Mouse (Mus musculus) MEL (cell line): ENCODE data around the gene Grip1. TPM values are rescaled to one million over a fixed set of nuclear protein-coding genes. Genes with fewer than 3 reads are reported as not detected.

ENCODE experiments used
- DNase-seq: peaks from one replicate; pipeline ENCODE4 v3.0.0; 2011; ENCODE audit warnings: low read depth, low spot score
- H3K27ac ChIP-seq: 2 replicates; pipeline ENCODE4 v1.5.1; 2012; ENCODE audit warnings: low read depth, mild to moderate bottlenecking, control low read depth, low read length, moderate library complexity; ENCODE audit not compliant: control insufficient read depth
- H3K27me3 ChIP-seq, 2 experiments: fragments of 150-350 bp in 1 of 2; sonication (generic) in 1 of 2; 2 replicates each; pipeline ENCODE4 v1.6.1; 2012; ENCODE audit warnings: low read length in 2 of 2, mild to moderate bottlenecking in 2 of 2, improper control_type of control experiment in 1 of 2, moderate library complexity in 1 of 2; ENCODE audit not compliant: insufficient read depth in 2 of 2, control insufficient read depth in 1 of 2
- H3K36me3 ChIP-seq, 2 experiments: 2 replicates each; pipeline ENCODE4 v1.6.1; 2012 to 2014; ENCODE audit warnings: low read length in 2 of 2, improper control_type of control experiment in 1 of 2, inconsistent platforms in 1 of 2, mild to moderate bottlenecking in 1 of 2; ENCODE audit not compliant: insufficient read depth in 2 of 2, control insufficient read depth in 1 of 2
- H3K4me1 ChIP-seq, 2 experiments: fragments of 150-350 bp in 1 of 2; sonication (generic) in 1 of 2; 2 replicates each; pipeline ENCODE4 v1.6.1; 2012; ENCODE audit warnings: low read length in 2 of 2, improper control_type of control experiment in 1 of 2, mild to moderate bottlenecking in 1 of 2; ENCODE audit not compliant: insufficient read depth in 2 of 2, control insufficient read depth in 1 of 2
- H3K4me3 ChIP-seq, 2 experiments: fragments of 150-350 bp in 1 of 2; sonication (generic) in 1 of 2; 2 replicates each; pipeline ENCODE4 v1.5.1; 2012; ENCODE audit warnings: low read depth in 2 of 2, low read length in 2 of 2, mild to moderate bottlenecking in 2 of 2, moderate library complexity in 2 of 2, control low read depth in 1 of 2, improper control_type of control experiment in 1 of 2; ENCODE audit not compliant: control insufficient read depth in 1 of 2, insufficient read depth in 1 of 2
- H3K79me2 ChIP-seq: 2 replicates; pipeline ENCODE4 v1.6.1; 2012; ENCODE audit warnings: mild to moderate bottlenecking, low read length, moderate library complexity; ENCODE audit not compliant: control insufficient read depth, poor library complexity, insufficient read depth
- H3K9ac ChIP-seq: 2 replicates; pipeline ENCODE4 v1.6.1; 2012; ENCODE audit warnings: low read depth, mild to moderate bottlenecking, control low read depth, low read length, moderate library complexity; ENCODE audit not compliant: control insufficient read depth, poor library complexity, severe bottlenecking
- H3K9me3 ChIP-seq: fragments of 150-350 bp; sonication (generic); replicated peaks from 2 replicates; pipeline ENCODE4 v1.6.1; 2012; ENCODE audit warnings: mild to moderate bottlenecking, low read length, improper control_type of control experiment, moderate library complexity; ENCODE audit not compliant: insufficient read depth
- CTCF ChIP-seq, 3 experiments: IDR thresholded peaks in 2 of 3; conservative IDR thresholded peaks in 1 of 3; 2 replicates each; pipeline ENCODE4 v1.5.1; 2011 to 2012; ENCODE audit warnings: low read length in 3 of 3, low read depth in 2 of 3, mild to moderate bottlenecking in 2 of 3, improper control_type of control experiment in 1 of 3, inconsistent platforms in 1 of 3, mixed read lengths in 1 of 3, moderate library complexity in 1 of 3; ENCODE audit not compliant: control insufficient read depth in 1 of 3, insufficient read depth in 1 of 3, poor library complexity in 1 of 3, severe bottlenecking in 1 of 3
- ELF1 ChIP-seq: IDR thresholded peaks from 2 replicates; pipeline ENCODE4 v1.6.1; 2014; ENCODE audit warnings: low read depth, mild to moderate bottlenecking, inconsistent platforms, low read length, improper control_type of control experiment, moderate library complexity
- JUND ChIP-seq: IDR thresholded peaks from 2 replicates; pipeline ENCODE4 v1.6.1; 2011; ENCODE audit warnings: low read depth, mild to moderate bottlenecking, improper control_type of control experiment, low read length
- KAT2A ChIP-seq: conservative IDR thresholded peaks from 2 replicates; pipeline ENCODE4 v1.6.1; 2012; ENCODE audit warnings: low read depth, low read length, improper control_type of control experiment, inconsistent platforms
- MYC ChIP-seq: IDR thresholded peaks from 2 replicates; pipeline ENCODE4 v1.6.1; 2011; ENCODE audit warnings: low read depth, mild to moderate bottlenecking, low read length, improper control_type of control experiment, moderate library complexity
- NELFE ChIP-seq: IDR thresholded peaks from 2 replicates; pipeline ENCODE4 v1.6.1; 2011; ENCODE audit warnings: low read depth, low read length, improper control_type of control experiment
- NRF1 ChIP-seq: IDR thresholded peaks from 2 replicates; pipeline ENCODE4 v1.6.1; 2014; ENCODE audit warnings: low read depth, mild to moderate bottlenecking, inconsistent platforms, low read length, improper control_type of control experiment, moderate library complexity; ENCODE audit not compliant: poor library complexity, insufficient read depth, severe bottlenecking
- RAD21 ChIP-seq: IDR thresholded peaks from 2 replicates; pipeline ENCODE4 v1.6.1; 2011; ENCODE audit warnings: mild to moderate bottlenecking, low read depth, low read length, improper control_type of control experiment
- SIN3A ChIP-seq: IDR thresholded peaks from 2 replicates; pipeline ENCODE4 v1.6.1; 2012; ENCODE audit warnings: low read length, improper control_type of control experiment, inconsistent platforms
- TCF12 ChIP-seq: IDR thresholded peaks from 2 replicates; pipeline ENCODE4 v1.6.1; 2014; ENCODE audit warnings: low read depth, mild to moderate bottlenecking, inconsistent platforms, low read length, improper control_type of control experiment, moderate library complexity
- UBTF ChIP-seq: IDR thresholded peaks from 2 replicates; pipeline ENCODE4 v1.6.1; 2012; ENCODE audit warnings: low read depth, mild to moderate bottlenecking, inconsistent platforms, low read length, improper control_type of control experiment, moderate library complexity, borderline replicate concordance; ENCODE audit not compliant: insufficient read depth
- ZKSCAN1 ChIP-seq: IDR thresholded peaks from 2 replicates; pipeline ENCODE4 v1.6.1; 2012; ENCODE audit warnings: low read depth, mild to moderate bottlenecking, inconsistent platforms, low read length, improper control_type of control experiment, moderate library complexity
- ZNF384 ChIP-seq: IDR thresholded peaks from 2 replicates; pipeline ENCODE4 v1.6.1; 2012; ENCODE audit warnings: low read depth, mild to moderate bottlenecking, inconsistent platforms, low read length, improper control_type of control experiment
- polyA plus RNA-seq, 2 experiments: library from polyadenylated mRNA; stranded (reverse) in 1 of 2; unstranded in 1 of 2; fragments of >175 nt in 1 of 2; fragments of >200 nt in 1 of 2; gene quantifications; 2 replicates each; pipeline versions ENCODE4 v1.2.1 to v1.2.4; 2012; ENCODE audit warnings: low replicate concordance in 2 of 2, low read depth in 1 of 2; ENCODE audit not compliant: insufficient read length in 2 of 2, insufficient read depth in 1 of 2, missing spikeins in 1 of 2
- total RNA-seq: library from RNA; depleted of rRNA; stranded (reverse); fragments of 300-350 nt; gene quantifications from 2 replicates; pipeline ENCODE4 v1.2.3, GENCODE M21; 2012

Gene Grip1
- total and polyA plus RNA-seq, 3 experiments = 0.04 TPM; not detected in 2

- no peak overlapping the region for H3K9ac ChIP-seq
- no peak for DNase-seq
- no peaks in the 10 kb centered on the region for H3K79me2 ChIP-seq
- no peaks in the 10 kb centered on the region for H3K4me1 ChIP-seq
- no peaks in the 10 kb centered on the region for H3K9me3 ChIP-seq
- no peaks in the 10 kb centered on the region for H3K27me3 ChIP-seq
- no peak overlapping the region for H3K4me3 ChIP-seq
- TF ChIP-seq UBTF (no peak), TCF12 (no peak), RAD21 (no peak)
- no peak overlapping the region for H3K27ac ChIP-seq
- H3K36me3 ChIP-seq = no peaks in the 10 kb centered on the region
These were observed 24.0 kb downstream of the Grip1 start for GRCm38 (mm10) chr10:119477661-119478060.

GRCm38 (mm10) chr10:119483068-119483705 lies 29.6 kb downstream of the Grip1 start:
- Histone ChIP-seq H3K9ac (no peak overlapping the region), H3K27ac (no peak overlapping the region), H3K4me1 (no peaks in the 10 kb centered on the region), H3K9me3 (no peaks in the 10 kb centered on the region), H3K27me3 (no peaks in the 10 kb centered on the region), H3K4me3 (no peak overlapping the region), H3K79me2 (no peaks in the 10 kb centered on the region), H3K36me3 (no peaks in the 10 kb centered on the region)
- TF ChIP-seq ELF1 (no peak), ZKSCAN1 (no peak), NELFE (no peak)
- DNase-seq = no peak

GRCm38 (mm10) chr10:119483766-119484165 lies 30.1 kb downstream of the Grip1 start:
- Histone ChIP-seq H3K36me3 (no peaks in the 10 kb centered on the region), H3K9ac (no peak overlapping the region), H3K9me3 (no peaks in the 10 kb centered on the region)
- TF ChIP-seq SIN3A (no peak), MYC (no peak), RAD21 (no peak), NRF1 (no peak), KAT2A (no peak), JUND (no peak), ZNF384 (no peak), CTCF (IDR thresholded peaks at IDR 0.05 in 2 of 3, conservative IDR thresholded peaks at IDR 0.05 in 1 of 3; ENCODE audit: control insufficient read depth in 1 of 3, insufficient read depth in 1 of 3, low read depth in 2 of 3, low read length in 3 of 3, poor library complexity in 1 of 3, severe bottlenecking in 1 of 3) (no peak)
- TF ChIP-seq, all 39 proteins: peak for 0
- H3K79me2 ChIP-seq = no peaks in the 10 kb centered on the region
- H3K27me3 ChIP-seq = no peaks in the 10 kb centered on the region
- no peak overlapping the region for H3K4me3 ChIP-seq
- no peak for DNase-seq
- no peak overlapping the region for H3K27ac ChIP-seq
- H3K4me1 ChIP-seq = no peaks in the 10 kb centered on the region
